Mouse (Mus musculus): Measurements from ENCODE around the gene Ddx20.

GRCm38 (mm10) chr3:105714820-105715167 is 27.4 kb upstream of the Ddx20 start:
- TF ChIP-seq GABPA (IDR thresholded peaks at IDR 0.05; ENCODE audit: low read depth, low read length) (no peak), CTCF (IDR thresholded peaks at IDR 0.05 in 2 of 3, conservative IDR thresholded peaks at IDR 0.05 in 1 of 3; ENCODE audit: control insufficient read depth in 1 of 3, insufficient read depth in 1 of 3, low read depth in 2 of 3, low read length in 3 of 3, poor library complexity in 1 of 3, severe bottlenecking in 1 of 3) (no peak), POLR2A (IDR thresholded peaks at IDR 0.05; ENCODE audit: control insufficient read depth in 1 of 2, insufficient read depth in 1 of 2, low read depth in 1 of 2, low read length in 2 of 2, poor library complexity in 1 of 2) (no peak), KAT2A (conservative IDR thresholded peaks at IDR 0.05; ENCODE audit: low read depth, low read length) (no peak), POLR2AphosphoS2 (IDR thresholded peaks at IDR 0.05; ENCODE audit: low read length) (no peak), RCOR1 (IDR thresholded peaks at IDR 0.05; ENCODE audit: low read depth, low read length) (no peak), TBP (IDR thresholded peaks at IDR 0.05; ENCODE audit: low read depth, low read length) (no peak), GATA1 (IDR thresholded peaks at IDR 0.05; ENCODE audit: low read depth, low read length) (no peak)

Data from MEL (cell line).